Comparison of ENCODE assay signal across 8 mouse cellular contexts in genomic region chr13:80963591-80963940, GRCm38 (mm10).
DNase-seq lines count a peak whose midpoint lies in the region; ATAC-seq lines count a peak whose summit lies in the region.

No protein-coding gene starts in this region.

- H3K4me3 ChIP-seq in forebrain, embryonic 10.5 days: 0 out of 2 replicates have a peak overlapping the region, but pooled peaks have one; percentile 61
- no peak overlapping the region for H3K4me3 ChIP-seq in forebrain, embryonic 11.5 days (ENCODE audit: low read depth, low read length)
- peak overlapping the region; percentile 58 for H3K4me3 ChIP-seq in midbrain, embryonic 10.5 days
- no peak overlapping the region for H3K4me3 ChIP-seq in midbrain, embryonic 11.5 days (ENCODE audit: low read depth, low read length)
- peak overlapping the region; percentile 58; the same call in 1 of the 2 replicates for H3K4me3 ChIP-seq in hindbrain, embryonic 16.5 days (ENCODE audit: low read length)

- no peaks in the 10 kb centered on the region for H3K36me3 ChIP-seq in forebrain, embryonic 10.5 days (replicated peaks)
- no peaks in the 10 kb centered on the region for H3K36me3 ChIP-seq in forebrain, embryonic 11.5 days (ENCODE audit: control insufficient read depth, insufficient read depth, low read length)
- no peaks in the 10 kb centered on the region for H3K36me3 ChIP-seq in midbrain, embryonic 10.5 days
- H3K36me3 ChIP-seq in midbrain, embryonic 11.5 days (ENCODE audit: control insufficient read depth, insufficient read depth, low read length): no peaks in the 10 kb centered on the region
- no peaks in the 10 kb centered on the region for H3K36me3 ChIP-seq in hindbrain, embryonic 16.5 days (ENCODE audit: control insufficient read depth, insufficient read depth, low read length)

- H3K4me1 ChIP-seq in forebrain, embryonic 10.5 days: peaks cover 13% of the 10 kb centered on the region
- H3K4me1 ChIP-seq in forebrain, embryonic 11.5 days (replicated peaks; ENCODE audit: control insufficient read depth, insufficient read depth, low read length): no peaks in the 10 kb centered on the region
- H3K4me1 ChIP-seq in midbrain, embryonic 10.5 days: peaks cover 12% of the 10 kb centered on the region
- H3K4me1 ChIP-seq in midbrain, embryonic 11.5 days (ENCODE audit: control insufficient read depth, insufficient read depth, low read length): no peaks in the 10 kb centered on the region
- H3K4me1 ChIP-seq in hindbrain, embryonic 16.5 days (ENCODE audit: control insufficient read depth, insufficient read depth, low read depth, low read length): peaks cover 5% of the 10 kb centered on the region; the same call in 1 of the 2 replicates

- H3K4me2 ChIP-seq in forebrain, embryonic 11.5 days (ENCODE audit: low read depth, low read length, severe bottlenecking): no peak overlapping the region
- H3K4me2 ChIP-seq in midbrain, embryonic 11.5 days: no peak overlapping the region; the same call in 1 of the 2 replicates
- H3K4me2 ChIP-seq in hindbrain, embryonic 16.5 days (ENCODE audit: low read length): peak overlapping the region; percentile 77

- 79% methylated on average over 11 of the region's 11 CpGs for WGBS in forebrain, embryonic 10.5 days
- WGBS in forebrain, embryonic 11.5 days: 84% methylated on average over 11 of the region's 11 CpGs
- WGBS in midbrain, embryonic 10.5 days: 85% methylated on average over 11 of the region's 11 CpGs
- WGBS in midbrain, embryonic 11.5 days: 82% methylated on average over 11 of the region's 11 CpGs
- 77% methylated on average over 11 of the region's 11 CpGs for WGBS in hindbrain, embryonic 16.5 days

- no peak for ATAC-seq in forebrain, embryonic 11.5 days (replicated peaks; ENCODE audit: low FRiP score)
- no peak for ATAC-seq in midbrain, embryonic 11.5 days (ENCODE audit: low FRiP score)
- no peak for ATAC-seq in hindbrain, embryonic 16.5 days
- no peak for ATAC-seq in megakaryocyte-erythroid progenitor cell, adult 5-6 weeks (replicated peaks; ENCODE audit: low FRiP score, low TSS enrichment, poor library complexity, severe bottlenecking)

- no peak overlapping the region for H3K9ac ChIP-seq in forebrain, embryonic 11.5 days (ENCODE audit: low read length)
- H3K9ac ChIP-seq in midbrain, embryonic 11.5 days (ENCODE audit: low read length): no peak overlapping the region
- no peak overlapping the region for H3K9ac ChIP-seq in hindbrain, embryonic 16.5 days (ENCODE audit: low read depth, low read length)

- DNase-seq in forebrain, embryonic 10.5 days (ENCODE audit: extremely low spot score, low spot score): no peak
- no peak for DNase-seq in forebrain, embryonic 11.5 days (ENCODE audit: low spot score)
- DNase-seq in midbrain, embryonic 10.5 days (ENCODE audit: low spot score): no peak
- DNase-seq in midbrain, embryonic 11.5 days (ENCODE audit: low spot score, missing footprints): no peak
- DNase-seq in right cerebral cortex, postnatal 4 days: peak; percentile 25
- no peak for DNase-seq in spleen, postnatal 10 days (ENCODE audit: low spot score in 2 of 2)

- H3K9me3 ChIP-seq in forebrain, embryonic 10.5 days: no peaks in the 10 kb centered on the region
- no peaks in the 10 kb centered on the region for H3K9me3 ChIP-seq in forebrain, embryonic 11.5 days (ENCODE audit: control insufficient read depth, low read length)
- no peaks in the 10 kb centered on the region for H3K9me3 ChIP-seq in midbrain, embryonic 10.5 days (replicated peaks)
- no peaks in the 10 kb centered on the region for H3K9me3 ChIP-seq in midbrain, embryonic 11.5 days (ENCODE audit: control insufficient read depth, low read length)
- H3K9me3 ChIP-seq in hindbrain, embryonic 16.5 days (ENCODE audit: control insufficient read depth, low read length): no peaks in the 10 kb centered on the region

- no peak overlapping the region for H3K27ac ChIP-seq in forebrain, embryonic 10.5 days
- H3K27ac ChIP-seq in forebrain, embryonic 11.5 days (ENCODE audit: low read depth, low read length): no peak overlapping the region
- peak overlapping the region; percentile 70; the same call in 1 of the 2 replicates for H3K27ac ChIP-seq in midbrain, embryonic 10.5 days (replicated peaks)
- H3K27ac ChIP-seq in midbrain, embryonic 11.5 days (ENCODE audit: low read depth, low read length): no peak overlapping the region
- no peak overlapping the region for H3K27ac ChIP-seq in hindbrain, embryonic 16.5 days (ENCODE audit: low read depth, low read length)

- H3K27me3 ChIP-seq in forebrain, embryonic 10.5 days (ENCODE audit: poor library complexity, severe bottlenecking): peaks cover 18% of the 10 kb centered on the region
- peaks cover 2% of the 10 kb centered on the region; the same call in 1 of the 2 replicates for H3K27me3 ChIP-seq in forebrain, embryonic 11.5 days (ENCODE audit: control insufficient read depth, insufficient read depth, low read length)
- H3K27me3 ChIP-seq in midbrain, embryonic 10.5 days (ENCODE audit: low read depth, poor library complexity, severe bottlenecking): peaks cover 16% of the 10 kb centered on the region
- H3K27me3 ChIP-seq in midbrain, embryonic 11.5 days (ENCODE audit: control insufficient read depth, insufficient read depth, low read length): no peaks in the 10 kb centered on the region; the same call in 1 of the 2 replicates
- H3K27me3 ChIP-seq in hindbrain, embryonic 16.5 days (replicated peaks; ENCODE audit: control insufficient read depth, insufficient read depth, low read length): no peaks in the 10 kb centered on the region

Comparison
In these comparisons a context has a peak if more than half of its experiments do, and no peak if none do; other contexts are left out.
1. H3K4me3 ChIP-seq: peak in forebrain, embryonic 10.5 days (single experiment), midbrain, embryonic 10.5 days (single experiment) and hindbrain, embryonic 16.5 days (single experiment); none in forebrain, embryonic 11.5 days (single experiment) and midbrain, embryonic 11.5 days (single experiment).